Mouse (Mus musculus) small intestine, adult 2 months (tissue): ENCODE results near the gene Hs6st3.

Experiments
- CTCF ChIP-seq: fragments of 200-500 bp; IDR thresholded peaks from 2 replicates; pipeline ENCODE4 v1.5.1; 2012; ENCODE audit warnings: low read depth, mild to moderate bottlenecking, control low read depth, inconsistent platforms, low read length, moderate library complexity, mixed read lengths; ENCODE audit not compliant: insufficient replicate concordance, insufficient read length; ENCODE audit errors: extremely low read depth
- POLR2A ChIP-seq: fragments of 200-500 bp; IDR thresholded peaks from 2 replicates; pipeline ENCODE4 v1.6.1; 2012; ENCODE audit warnings: low read depth, mild to moderate bottlenecking, control low read depth, inconsistent platforms, low read length, moderate library complexity

DNA sequence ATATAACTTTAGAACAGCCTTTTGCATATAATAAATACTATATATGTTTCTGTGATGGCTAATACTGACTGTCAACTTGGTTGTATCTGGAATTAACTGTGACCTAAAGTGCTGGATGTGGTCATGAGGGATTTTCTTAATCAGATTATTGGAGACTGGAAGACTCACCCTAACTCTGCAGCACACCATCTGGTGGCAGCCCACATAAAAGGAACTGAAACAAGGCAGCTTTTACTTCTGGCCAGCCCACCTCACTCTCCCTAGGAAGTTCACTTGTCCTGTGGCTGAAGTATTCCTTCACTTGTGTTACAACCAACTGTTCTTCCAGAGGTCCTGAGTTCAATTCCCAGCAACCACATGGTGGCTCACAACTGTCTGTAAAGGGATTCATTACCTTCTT lies 313.5 kb downstream of the Hs6st3 start:
- TF ChIP-seq CTCF (no peak), POLR2A (no peak)
